Mouse (Mus musculus) E14TG2a.4 (cell line): ENCODE data around the gene Ahnak.

Experiments
- CTCF ChIP-seq: conservative IDR thresholded peaks from 2 replicates; pipeline ENCODE4 v1.5.1; 2014; ENCODE audit warnings: low read length
- NANOG ChIP-seq: IDR thresholded peaks from 2 replicates; pipeline ENCODE4 v1.6.1; 2014; ENCODE audit warnings: borderline replicate concordance, low read length, mixed read lengths

GRCm38 (mm10) chr19:8946929-8947328 lies 42.2 kb upstream of the Ahnak start:
- TF ChIP-seq CTCF = no peak
- TF ChIP-seq NANOG = no peak
